Mouse (Mus musculus) neural tube, embryonic 12.5 days (tissue): ENCODE measurements around the gene Bphl. TPM values are rescaled to one million over a fixed set of nuclear protein-coding genes. Genes with fewer than 3 reads are reported as not detected.
"Not testable (repeated sequence)": the region's sequence is repeated elsewhere in the genome, so short reads cannot be mapped to it uniquely, and the experiment has no call there.

Experiments used
- ATAC-seq: fragments of 200-750 bp; cut with Nextera tagmentation; 2 replicates; pipeline ENCODE4 v1.8.0; 2017; ENCODE audit warnings: low read depth, mild to moderate bottlenecking, moderate TSS enrichment, moderate library complexity; ENCODE audit not compliant: low FRiP score
- H3K27ac ChIP-seq: fragments of 300-500 bp; sonication (generic); 2 replicates; pipeline ENCODE4 v1.5.1; 2016
- H3K27me3 ChIP-seq: fragments of 300-500 bp; sonication (generic); replicated peaks from 2 replicates; pipeline ENCODE4 v1.6.1; 2016; ENCODE audit warnings: mild to moderate bottlenecking
- H3K36me3 ChIP-seq: fragments of 300-500 bp; sonication (generic); 2 replicates; pipeline ENCODE4 v1.6.1; 2016; ENCODE audit warnings: mild to moderate bottlenecking
- H3K4me1 ChIP-seq: fragments of 300-500 bp; sonication (generic); 2 replicates; pipeline ENCODE4 v1.6.1; 2016
- H3K4me2 ChIP-seq: fragments of 300-500 bp; sonication (generic); replicated peaks from 2 replicates; pipeline ENCODE4 v1.6.1; 2016; ENCODE audit warnings: mild to moderate bottlenecking
- H3K4me3 ChIP-seq: fragments of 300-500 bp; sonication (generic); 2 replicates; pipeline ENCODE4 v1.5.1; 2016
- H3K9ac ChIP-seq: fragments of 300-500 bp; sonication (generic); 2 replicates; pipeline ENCODE4 v1.6.1; 2016; ENCODE audit warnings: mild to moderate bottlenecking
- H3K9me3 ChIP-seq: fragments of 300-500 bp; sonication (generic); 2 replicates; pipeline ENCODE4 v1.6.1; 2016; ENCODE audit warnings: mild to moderate bottlenecking
- WGBS: fragments of 180-500 bp; shearing (Covaris S2); methylation state at CpG from one replicate; pipeline ENCODE4 v1.1.7; 2016; 5-methylcytosine and 5-hydroxymethylcytosine counted together
- polyA plus RNA-seq: library from polyadenylated mRNA; unstranded; fragments of >200 nt; fragmentation: Nextera tagmentation; extraction: Ambion mirVana; gene quantifications from 2 replicates; pipeline ENCODE4 v1.2.1, GENCODE M21; 2016

Bphl gene
- polyA plus RNA-seq, 1 experiment from 2014 or later = 34.3 TPM

DNA sequence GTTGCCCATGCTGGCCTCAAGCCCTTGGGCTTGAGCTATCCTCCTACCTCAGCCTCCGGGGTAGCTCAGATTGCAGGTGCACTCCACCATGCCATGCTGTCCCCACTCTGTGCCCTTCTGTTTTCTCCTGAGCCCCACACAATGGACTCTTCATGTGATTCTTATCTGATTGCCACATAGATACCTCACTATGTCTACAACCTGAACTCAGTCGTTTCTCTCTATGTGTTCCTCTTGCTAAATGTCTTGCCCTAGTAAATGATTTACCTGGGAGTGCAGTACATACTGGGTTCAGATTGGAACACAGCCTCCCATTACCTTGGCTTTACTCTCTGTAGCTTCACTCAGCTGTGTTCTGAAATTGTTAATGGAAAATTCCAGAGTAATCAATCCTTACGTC is 17.6 kb downstream of the Bphl start:
- no peak for ATAC-seq
- Histone ChIP-seq H3K27me3 (no peaks in the 10 kb centered on the region), H3K9me3 (0 out of 2 replicates have a peak, but pooled peaks cover 2% of the 10 kb centered on the region), H3K4me3 (no peak overlapping the region), H3K9ac (no peak overlapping the region), H3K4me2 (no peak overlapping the region), H3K4me1 (no peaks in the 10 kb centered on the region), H3K36me3 (peaks cover 22% of the 10 kb centered on the region), H3K27ac (no peak overlapping the region)
- WGBS = 88% methylated on average over 3 of the region's 3 CpGs

DNA sequence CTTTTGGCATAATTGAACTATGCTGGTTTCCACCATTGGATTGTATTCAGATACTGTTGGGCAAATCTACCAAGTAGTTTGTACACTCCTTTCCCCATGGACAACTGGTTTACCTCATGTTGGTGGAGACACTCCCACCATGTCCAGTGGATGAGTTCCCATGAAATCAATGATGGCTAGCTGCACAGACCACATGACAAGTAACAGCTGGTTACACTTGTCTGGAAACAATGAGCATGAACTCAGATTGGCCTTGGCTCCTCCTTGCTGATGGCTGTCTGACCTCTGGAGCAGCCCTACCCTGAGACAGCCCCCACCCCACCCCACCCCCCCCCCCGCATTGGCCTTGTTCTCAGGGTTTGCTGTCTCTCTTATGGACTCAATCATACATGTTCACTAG is 19.9 kb downstream of the Bphl start:
- 95% methylated on average over 1 of the region's 1 CpGs for WGBS
- peaks cover 22% of the 10 kb centered on the region for H3K36me3 ChIP-seq

DNA sequence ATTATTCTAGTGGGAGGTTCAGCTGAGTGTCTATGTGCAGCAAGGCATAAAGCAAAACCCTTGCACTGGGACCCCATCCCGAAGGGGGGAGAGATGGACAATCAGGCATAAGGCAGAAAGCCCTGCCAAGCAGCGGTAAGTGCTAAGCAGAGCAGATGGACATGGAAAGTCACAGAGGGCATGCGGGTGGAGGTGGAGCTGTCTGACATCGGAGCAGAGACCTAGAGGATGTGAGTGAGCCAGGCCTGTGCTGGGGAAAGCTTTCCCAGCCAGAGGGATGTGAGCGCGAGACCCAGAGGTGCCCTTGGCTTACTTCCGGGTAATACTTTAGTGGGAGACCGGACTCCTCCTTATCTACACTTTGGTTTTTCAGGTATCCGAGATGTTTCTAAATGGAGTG is 22.7 kb downstream of the Bphl start:
- H3K4me2 ChIP-seq = no peak overlapping the region
- no peaks in the 10 kb centered on the region for H3K27me3 ChIP-seq
- H3K9me3 ChIP-seq = 0 out of 2 replicates have a peak, but pooled peaks cover 2% of the 10 kb centered on the region
- H3K9ac ChIP-seq = no peak overlapping the region
- peaks cover 18% of the 10 kb centered on the region for H3K36me3 ChIP-seq
- no peak for ATAC-seq
- no peak overlapping the region for H3K27ac ChIP-seq
- H3K4me1 ChIP-seq = no peaks in the 10 kb centered on the region
- 89% methylated on average over 9 of the region's 9 CpGs for WGBS
- no peak overlapping the region for H3K4me3 ChIP-seq

More for the DNA sequence above, 19.9 kb downstream of the Bphl start:
- no peak overlapping the region for H3K27ac ChIP-seq
- H3K4me3 ChIP-seq = no peak overlapping the region
- ATAC-seq = no peak
- H3K4me1 ChIP-seq = no peaks in the 10 kb centered on the region
- no peaks in the 10 kb centered on the region for H3K27me3 ChIP-seq
- H3K9me3 ChIP-seq = 0 out of 2 replicates have a peak, but pooled peaks cover 2% of the 10 kb centered on the region
- H3K4me2 ChIP-seq = no peak overlapping the region
- H3K9ac ChIP-seq = no peak overlapping the region

DNA sequence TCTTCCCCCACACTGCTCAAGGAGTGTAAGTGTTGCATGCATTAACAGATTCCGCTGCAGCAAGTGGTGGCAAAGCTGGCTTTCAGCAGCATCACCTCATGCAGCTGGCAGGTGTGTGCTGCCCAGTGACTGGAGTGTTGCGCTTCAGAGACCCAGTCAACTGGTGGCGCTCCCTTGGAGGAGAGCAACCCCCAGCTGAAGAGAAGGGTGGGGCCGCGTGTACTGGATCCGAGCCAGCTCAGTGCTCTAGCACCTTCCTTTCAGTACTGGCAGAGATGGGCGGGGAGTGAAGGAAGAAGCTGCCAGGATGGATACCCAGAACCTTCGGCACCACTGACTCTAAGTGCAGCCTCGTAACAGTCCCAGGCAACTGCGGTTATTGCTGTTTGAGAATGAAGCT is 25.1 kb downstream of the Bphl start:
- Histone ChIP-seq H3K9me3 (no peaks in the 10 kb centered on the region), H3K27ac (no peak overlapping the region), H3K27me3 (no peaks in the 10 kb centered on the region), H3K36me3 (peaks cover 5% of the 10 kb centered on the region), H3K4me1 (peaks cover 4% of the 10 kb centered on the region; the same call in 1 of the 2 replicates), H3K4me3 (no peak overlapping the region), H3K9ac (no peak overlapping the region), H3K4me2 (no peak overlapping the region)
- WGBS = 92% methylated on average over 10 of the region's 10 CpGs
- no peak for ATAC-seq

DNA sequence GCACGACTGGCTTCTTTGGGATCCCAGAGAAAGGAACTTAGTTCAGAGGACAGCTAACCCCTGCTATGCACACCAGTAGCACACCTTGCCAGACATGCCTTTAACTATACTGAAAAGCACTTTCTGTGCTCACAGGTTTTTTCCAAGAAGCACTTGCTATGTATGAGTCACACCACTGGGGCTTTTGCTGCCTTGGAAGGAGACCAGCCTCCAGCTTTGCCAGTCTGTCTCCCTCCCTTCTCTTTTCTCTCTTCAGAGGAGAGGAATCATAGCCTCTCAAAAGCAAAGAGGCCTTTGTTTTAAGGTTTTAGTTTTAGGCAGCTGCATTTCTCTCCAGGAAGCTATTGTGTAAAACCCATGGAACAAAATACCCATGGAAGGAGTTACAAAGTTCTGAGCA is 29.0 kb downstream of the Bphl start:
- H3K4me2 ChIP-seq = no peak overlapping the region
- H3K27ac ChIP-seq = no peak overlapping the region
- no peaks in the 10 kb centered on the region for H3K9me3 ChIP-seq
- no peak for ATAC-seq
- no peak overlapping the region for H3K9ac ChIP-seq
- no peaks in the 10 kb centered on the region for H3K27me3 ChIP-seq
- H3K4me3 ChIP-seq = no peak overlapping the region
- 67% methylated on average over 1 of the region's 1 CpGs for WGBS
- H3K36me3 ChIP-seq = peaks cover 2% of the 10 kb centered on the region
- H3K4me1 ChIP-seq = peaks cover 10% of the 10 kb centered on the region; the same call in 1 of the 2 replicates

DNA sequence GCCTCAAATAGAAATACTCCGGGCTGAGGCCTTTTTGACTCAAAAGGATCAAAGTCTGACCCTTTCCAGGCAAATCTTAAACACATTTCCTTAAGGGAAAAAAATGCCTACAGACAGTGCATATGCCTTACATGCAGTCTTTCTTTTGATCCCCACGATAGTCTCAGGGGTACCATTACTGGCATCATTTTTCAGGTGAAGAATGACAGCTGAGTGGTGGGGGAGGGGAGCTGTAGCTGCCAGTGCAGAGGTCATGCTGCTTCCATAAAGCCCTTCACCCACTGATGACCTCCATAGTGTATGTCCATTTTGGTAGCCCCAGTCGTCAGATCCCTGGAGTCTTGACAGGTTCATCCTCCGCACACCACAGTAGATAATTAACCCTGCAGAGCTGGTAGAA is 32.9 kb downstream of the Bphl start:
- Histone ChIP-seq H3K27ac (no peak overlapping the region), H3K4me1 (peaks cover 11% of the 10 kb centered on the region; the same call in 1 of the 2 replicates), H3K4me2 (no peak overlapping the region), H3K9ac (no peak overlapping the region), H3K4me3 (no peak overlapping the region), H3K9me3 (no peaks in the 10 kb centered on the region), H3K36me3 (peaks cover 9% of the 10 kb centered on the region), H3K27me3 (no peaks in the 10 kb centered on the region)
- ATAC-seq = no peak
- 50% methylated on average over 4 of the region's 4 CpGs for WGBS

DNA sequence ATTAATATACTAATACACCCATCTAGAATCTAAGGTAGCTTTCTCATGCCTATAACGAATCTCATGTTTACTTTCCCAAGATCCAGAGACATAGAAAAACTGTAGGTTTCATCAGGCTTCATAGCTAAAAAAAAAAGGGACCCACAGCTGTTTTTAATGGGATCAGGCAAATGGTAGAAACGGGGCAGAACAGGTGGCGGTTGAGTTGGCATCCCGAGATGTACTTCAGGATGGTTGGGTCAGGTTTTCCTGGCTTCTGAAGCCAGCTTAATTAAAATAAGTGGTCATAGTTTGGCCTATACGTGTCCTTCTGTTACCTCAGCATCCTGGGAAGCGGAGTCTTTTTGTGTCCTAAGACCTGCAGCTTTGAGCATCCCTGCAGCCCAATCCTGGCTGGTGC is 34.4 kb downstream of the Bphl start:
- ATAC-seq = no peak

DNA sequence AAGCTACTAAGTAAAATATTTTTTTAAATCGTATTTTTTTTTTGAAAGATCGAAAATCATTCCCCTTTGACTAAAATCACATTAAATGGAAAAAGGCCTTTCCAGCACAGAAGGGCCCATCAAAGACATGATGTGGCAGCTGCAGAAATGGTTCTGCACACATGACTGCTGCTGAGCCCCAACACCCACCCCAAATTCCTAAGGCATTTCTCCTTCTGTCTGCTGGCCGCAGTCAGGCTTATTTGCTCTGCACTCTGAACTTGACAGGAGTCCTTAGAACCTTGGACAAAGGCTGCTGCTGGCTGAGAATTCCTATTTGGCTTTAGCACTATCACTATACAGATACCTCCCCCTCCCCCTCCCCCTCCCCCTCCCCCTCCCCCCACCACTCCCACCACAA is 35.5 kb downstream of the Bphl start:
- Histone ChIP-seq H3K27ac (no peak overlapping the region), H3K4me3 (no peak overlapping the region), H3K4me2 (no peak overlapping the region), H3K27me3 (no peaks in the 10 kb centered on the region), H3K36me3 (peaks cover 16% of the 10 kb centered on the region), H3K9ac (no peak overlapping the region), H3K9me3 (no peaks in the 10 kb centered on the region), H3K4me1 (peaks cover 22% of the 10 kb centered on the region; the same call in 1 of the 2 replicates)
- 69% methylated on average over 3 of the region's 3 CpGs for WGBS
- no peak for ATAC-seq

More for the DNA sequence above, 34.4 kb downstream of the Bphl start:
- no peak overlapping the region for H3K9ac ChIP-seq
- no peaks in the 10 kb centered on the region for H3K9me3 ChIP-seq
- no peak overlapping the region for H3K27ac ChIP-seq
- H3K27me3 ChIP-seq = no peaks in the 10 kb centered on the region
- H3K4me3 ChIP-seq = no peak overlapping the region
- H3K4me1 ChIP-seq = peaks cover 19% of the 10 kb centered on the region; the same call in 1 of the 2 replicates
- WGBS = 90% methylated on average over 6 of the region's 6 CpGs
- H3K4me2 ChIP-seq = no peak overlapping the region
- H3K36me3 ChIP-seq = peaks cover 16% of the 10 kb centered on the region

DNA sequence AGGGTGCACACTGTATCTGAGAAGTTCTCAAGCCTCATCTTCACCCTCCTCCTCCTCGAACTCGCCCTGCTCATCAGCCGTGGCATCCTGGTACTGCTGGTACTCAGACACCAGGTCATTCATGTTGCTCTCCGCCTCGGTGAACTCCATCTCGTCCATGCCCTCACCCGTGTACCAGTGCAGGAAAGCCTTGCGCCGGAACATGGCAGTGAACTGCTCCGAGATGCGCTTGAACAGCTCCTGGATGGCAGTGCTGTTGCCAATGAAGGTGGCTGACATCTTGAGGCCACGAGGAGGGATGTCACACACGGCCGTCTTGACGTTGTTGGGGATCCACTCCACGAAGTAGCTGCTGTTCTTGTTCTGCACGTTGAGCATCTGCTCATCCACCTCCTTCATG is 37.0 kb downstream of the Bphl start:
- not testable (repeated sequence) for ATAC-seq, H3K27me3 ChIP-seq, H3K27ac ChIP-seq, H3K9ac ChIP-seq, H3K4me2 ChIP-seq, H3K4me3 ChIP-seq, H3K9me3 ChIP-seq
- peaks cover 22% of the 10 kb centered on the region; the same call in 1 of the 2 replicates for H3K4me1 ChIP-seq
- 93% methylated on average over 12 of the region's 17 CpGs for WGBS
- H3K36me3 ChIP-seq = peaks cover 14% of the 10 kb centered on the region

DNA sequence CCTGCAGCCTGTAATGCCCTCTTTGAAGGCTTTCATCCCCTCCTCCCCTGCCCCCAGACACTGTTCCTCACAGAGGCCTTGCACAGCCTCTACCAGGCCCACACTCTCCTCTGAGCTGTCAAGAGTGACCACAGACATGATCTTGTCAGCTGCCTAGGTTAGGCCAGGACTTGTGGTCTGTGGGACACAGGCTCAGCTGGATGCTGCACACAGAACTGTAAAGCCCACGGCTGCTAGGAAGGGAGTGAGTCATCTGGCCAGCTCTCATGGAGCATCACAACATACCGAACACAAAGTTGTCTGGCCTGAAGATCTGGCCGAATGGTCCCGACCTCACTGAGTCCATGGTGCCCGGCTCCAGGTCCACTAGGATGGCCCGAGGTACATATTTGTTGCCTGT is 38.5 kb downstream of the Bphl start:
- H3K9me3 ChIP-seq, H3K27ac ChIP-seq, H3K9ac ChIP-seq, ATAC-seq, H3K27me3 ChIP-seq: not testable (repeated sequence)
- WGBS = 85% methylated on average over 6 of the region's 6 CpGs
- peaks cover 14% of the 10 kb centered on the region for H3K36me3 ChIP-seq
- peak overlapping the region; percentile 74 for H3K4me3 ChIP-seq
- H3K4me1 ChIP-seq = peaks cover 17% of the 10 kb centered on the region; the same call in 1 of the 2 replicates
- peak overlapping the region; percentile 75 for H3K4me2 ChIP-seq

DNA sequence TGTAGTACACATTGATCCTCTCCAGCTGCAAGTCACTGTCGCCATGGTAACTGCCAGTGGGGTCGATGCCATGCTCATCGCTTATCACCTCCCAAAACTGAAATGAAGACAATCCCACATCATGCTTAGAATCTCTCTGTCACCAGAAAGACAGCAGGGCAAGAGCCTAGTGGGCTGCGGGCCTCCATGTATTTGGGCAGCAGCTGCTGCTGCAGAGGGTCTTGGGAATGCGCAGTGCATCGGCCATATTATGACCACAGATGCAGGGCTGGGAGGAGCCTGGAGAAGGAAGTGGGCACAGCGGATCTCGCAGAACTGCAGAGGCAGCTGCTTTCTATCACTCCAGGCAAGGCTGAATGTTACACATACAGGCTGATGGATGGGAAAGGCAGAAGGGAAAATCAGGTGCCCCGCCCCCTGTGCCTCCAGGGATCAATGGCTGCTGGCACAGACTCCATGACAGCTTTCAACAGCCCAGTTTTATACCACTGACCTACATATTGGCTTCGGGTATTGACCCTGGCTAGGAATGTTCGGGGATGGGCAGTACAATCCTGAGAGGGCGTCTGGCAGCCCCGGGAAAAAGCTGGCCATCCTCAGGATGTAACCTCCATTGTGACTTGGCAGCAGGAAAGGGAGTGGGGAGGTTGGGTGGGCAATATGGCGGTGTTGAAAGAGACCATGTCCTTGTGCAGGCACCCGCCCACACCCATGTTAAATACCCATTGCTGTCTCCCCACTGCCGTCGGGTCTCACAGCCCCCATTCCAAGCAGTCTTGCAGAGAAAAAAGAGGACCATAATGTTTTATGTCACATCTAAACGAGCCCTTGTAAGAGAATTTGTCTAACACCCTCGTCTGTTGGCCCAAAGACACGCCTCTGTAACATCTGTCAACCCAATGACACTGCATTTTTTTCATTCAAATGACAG is 39.4 kb downstream of the Bphl start:
- peaks cover 14% of the 10 kb centered on the region for H3K36me3 ChIP-seq
- H3K4me1 ChIP-seq = peaks cover 15% of the 10 kb centered on the region; the same call in 1 of the 2 replicates
- peak overlapping the region; percentile 75 for H3K4me2 ChIP-seq
- H3K9ac ChIP-seq = peak overlapping the region; percentile 87
- peak overlapping the region; percentile 74 for H3K4me3 ChIP-seq
- peak; percentile 74 for ATAC-seq
- 39% methylated on average over 20 of the region's 20 CpGs for WGBS
- H3K27ac ChIP-seq = peak overlapping the region; percentile 69
- H3K27me3 ChIP-seq = no peaks in the 10 kb centered on the region
- no peaks in the 10 kb centered on the region for H3K9me3 ChIP-seq

DNA sequence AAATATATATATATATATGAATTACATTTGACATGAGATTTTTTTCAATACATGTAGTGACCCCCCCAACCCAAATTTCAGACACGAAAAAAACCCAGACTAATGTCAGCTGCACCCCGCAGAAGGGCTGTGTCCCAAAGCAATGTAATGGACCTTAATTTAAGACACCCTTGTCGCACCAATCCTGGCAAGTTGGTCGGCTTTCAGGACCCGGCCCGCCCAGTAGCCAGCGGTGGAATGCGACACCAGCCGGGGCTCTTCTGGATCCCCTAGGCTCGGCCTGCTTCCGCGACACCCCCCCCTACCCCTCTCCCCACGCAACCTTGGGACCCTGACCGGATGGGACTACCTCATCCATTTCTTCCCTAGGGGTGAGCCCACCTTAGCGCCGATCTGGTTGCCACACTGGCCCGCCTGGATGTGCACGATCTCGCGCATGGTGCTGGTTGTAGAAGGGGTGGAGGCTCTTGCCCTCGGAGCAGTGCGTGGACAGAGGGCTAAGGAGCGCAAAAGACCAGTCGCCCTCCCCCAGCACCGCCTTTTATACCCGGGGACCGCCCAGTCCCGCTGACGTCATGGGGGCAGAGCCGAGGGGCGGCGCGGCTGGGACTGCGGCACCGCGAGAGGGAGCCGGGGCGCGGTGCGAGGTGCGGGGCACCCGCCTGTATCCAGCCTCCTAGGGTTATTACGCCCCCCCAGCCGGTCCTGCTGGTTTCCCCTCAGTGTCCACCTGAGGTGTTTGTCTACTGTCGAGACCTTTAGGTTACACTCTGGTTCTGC is 40.3 kb downstream of the Bphl start, which contains the start of gene Tubb2a:
Gene Tubb2a, minus strand, starts transcription at position 516 of the 780 bp plus-strand sequence.
- peak within 1 kb of the TSS; percentile 87 for H3K9ac ChIP-seq
- H3K4me2 ChIP-seq = peak within 1 kb of the TSS; percentile 75
- H3K27ac ChIP-seq = peak within 1 kb of the TSS; percentile 69
- peaks cover 15% of the 10 kb centered on the region; the same call in 1 of the 2 replicates for H3K4me1 ChIP-seq
- H3K27me3 ChIP-seq = no peaks in the 10 kb centered on the region
- H3K9me3 ChIP-seq = no peaks in the 10 kb centered on the region
- under 1% methylated on average over 45 of the region's 45 CpGs for WGBS
- ATAC-seq = peak; percentile 84
- H3K4me3 ChIP-seq = peak within 1 kb of the TSS; percentile 74
- H3K36me3 ChIP-seq = peaks cover 14% of the 10 kb centered on the region
